Mouse (Mus musculus) embryonic stem cell, embryonic (primary cell): Measurements from ENCODE around the gene Mrpl24.

Experiments used
- CTCF ChIA-PET, 4 experiments: fragments of 300-600 bp in 2 of 4; fragments of 350-600 bp in 2 of 4; sonication (Branson Sonifier 250); formaldehyde crosslinking; loops; one replicate each; lab custom pipeline; 2022; ENCODE audit warnings: inconsistent platforms in 2 of 4; lab: Charles Lee
- POLR2A ChIA-PET, 4 experiments: fragments of 300-600 bp in 2 of 4; fragments of 350-600 bp in 2 of 4; sonication (Branson Sonifier 250); formaldehyde crosslinking; loops; one replicate each; lab custom pipeline; 2022; ENCODE audit warnings: antibody characterized with exemption in 4 of 4, inconsistent platforms in 1 of 4; lab: Charles Lee

Gene Mrpl24

DNA sequence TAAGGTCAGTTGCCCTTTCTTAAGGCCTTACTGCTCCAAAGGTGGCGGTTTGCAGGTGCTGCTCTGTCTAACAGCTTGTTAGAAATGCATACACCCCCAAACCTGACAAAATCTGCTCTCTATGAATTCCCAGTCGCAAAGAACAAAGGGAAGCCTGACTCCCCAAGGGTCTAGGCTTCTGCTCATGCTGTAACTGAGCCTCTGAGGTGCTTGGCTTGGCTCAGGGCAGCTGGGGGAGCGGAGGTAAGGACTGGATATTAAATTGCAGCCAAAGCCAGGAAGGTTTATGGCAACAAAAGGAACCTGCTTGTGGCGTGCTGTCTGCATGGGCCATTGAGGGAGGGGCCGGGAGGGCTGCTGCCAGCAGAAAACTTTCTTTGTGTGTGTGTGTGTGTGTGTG is 15.5 kb upstream of the Mrpl24 start:
- CTCF ChIA-PET, result interaction anchor here in 1 of 4 experiments (0.7 kb wide), 2 partner anchors 65 to 127 kb away, joined by 3 to 5 read pairs; no protein-coding TSS in a partner anchor
- POLR2A ChIA-PET, result interaction anchor here in 2 of 4 experiments (0.6 to 8.4 kb wide), 6 partner anchors 10 to 805 kb away, joined by 3 to 125 read pairs (median 3); partner anchors contain the start of genes Prcc (in 2 of the 2) and Mrpl24 (in 1 of the 2)

GRCm38 (mm10) chr3:87905880-87906485 is 13.3 kb upstream of the Mrpl24 start, which contains the start of gene Hdgf:
Gene Hdgf (plus strand): TSS chr3:87906321.
- ChIA-PET POLR2A (interaction anchor here (0.5 to 8.4 kb wide), 52 partner anchors 9 to 1006 kb away, joined by 3 to 231 read pairs (median 4); partner anchors contain the start of genes Nes (in 4 of the 4), Prcc (in 3 of the 4), Isg20l2 (in 2 of the 4) and Mrpl24 (in 2 of the 4)), CTCF (interaction anchor here in 2 of 4 experiments (0.7 to 2.0 kb wide), 6 partner anchors 11 to 83 kb away, joined by 3 to 7 read pairs (median 4); partner anchors contain the start of gene Prcc (in 1 of the 2))

- CTCF ChIA-PET, result interaction anchor here in 1 of 4 experiments (0.9 to 2.0 kb wide), 4 partner anchors 13 to 82 kb away, joined by 3 to 7 read pairs (median 5); partner anchors contain the start of gene Prcc
Measured at GRCm38 (mm10) chr3:87906601-87906980, 12.7 kb upstream of the Mrpl24 start.

GRCm38 (mm10) chr3:87906981-87907857 is 12.1 kb upstream of the Mrpl24 start:
- POLR2A ChIA-PET, result interaction anchor here in 3 of 4 experiments (0.5 to 8.4 kb wide), 23 partner anchors 9 to 1506 kb away, joined by 3 to 231 read pairs (median 7); partner anchors contain the start of genes Nes (in 3 of the 3), Prcc (in 3 of the 3), Mrpl24 (in 2 of the 3) and Isg20l2 (in 1 of the 3)
- CTCF ChIA-PET, result interaction anchor here in 1 of 4 experiments (0.7 to 2.0 kb wide), 3 partner anchors 22 to 165 kb away, joined by 3 to 7 read pairs (median 3); partner anchors contain the start of gene Prcc

More at GRCm38 (mm10) chr3:87906601-87906980, 12.7 kb upstream of the Mrpl24 start:
- POLR2A ChIA-PET, result interaction anchor here (0.5 to 8.4 kb wide), 33 partner anchors 8 to 1007 kb away, joined by 3 to 231 read pairs (median 4); partner anchors contain the start of genes Nes (in 4 of the 4), Prcc (in 3 of the 4), Isg20l2 (in 2 of the 4) and Mrpl24 (in 2 of the 4)

GRCm38 (mm10) chr3:87907906-87908305 is 11.4 kb upstream of the Mrpl24 start:
- ChIA-PET POLR2A (interaction anchor here in 3 of 4 experiments (1.0 to 8.4 kb wide), 12 partner anchors 10 to 85 kb away, joined by 4 to 231 read pairs (median 12); partner anchors contain the start of genes Prcc (in 3 of the 3), Isg20l2 (in 1 of the 3), Mrpl24 (in 1 of the 3) and Nes (in 1 of the 3)), CTCF (interaction anchor here in 1 of 4 experiments (1.0 kb wide), 1 partner anchor 165 kb away, joined by 3 read pairs; no protein-coding TSS in a partner anchor)

DNA sequence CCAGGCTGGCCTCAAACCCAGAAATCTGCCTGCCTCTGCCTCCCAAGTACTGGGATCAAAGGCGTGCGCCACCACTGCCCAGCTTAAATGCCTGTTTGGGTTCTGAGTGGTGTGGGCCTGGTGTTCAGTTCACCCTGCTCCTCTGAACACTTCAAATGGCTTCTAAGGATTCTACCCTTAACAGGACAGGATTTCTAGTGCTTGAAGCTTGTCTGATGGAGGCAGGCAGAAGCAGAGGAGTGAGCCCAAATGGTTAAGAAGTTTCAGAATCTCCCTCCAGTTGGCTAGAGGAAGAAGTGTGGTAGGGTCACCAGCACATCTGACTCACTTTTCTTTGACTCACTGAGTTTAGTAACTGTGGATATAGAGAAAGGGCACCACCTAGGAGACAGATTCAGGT is 9.9 kb upstream of the Mrpl24 start:
- ChIA-PET POLR2A (interaction anchor here (0.5 to 8.4 kb wide), 39 partner anchors 9 to 694 kb away, joined by 3 to 231 read pairs (median 6); partner anchors contain the start of genes Prcc (in 4 of the 4), Isg20l2 (in 3 of the 4), Rrnad1 (in 3 of the 4) and Mrpl24 (in 2 of the 4)), CTCF (interaction anchor here in 3 of 4 experiments (0.6 to 2.6 kb wide), 7 partner anchors 22 to 78 kb away, joined by 3 to 10 read pairs (median 4); partner anchors contain the start of gene Prcc (in 1 of the 3))

GRCm38 (mm10) chr3:87909874-87910273 is 9.4 kb upstream of the Mrpl24 start:
- ChIA-PET CTCF (interaction anchor here in 3 of 4 experiments (0.6 to 2.6 kb wide), 8 partner anchors 11 to 77 kb away, joined by 3 to 10 read pairs (median 4); partner anchors contain the start of gene Prcc (in 1 of the 3)), POLR2A (interaction anchor here (0.5 to 8.4 kb wide), 42 partner anchors 8 to 693 kb away, joined by 3 to 231 read pairs (median 4); partner anchors contain the start of genes Prcc (in 4 of the 4), Isg20l2 (in 3 of the 4), Mrpl24 (in 3 of the 4) and Rrnad1 (in 3 of the 4))

DNA sequence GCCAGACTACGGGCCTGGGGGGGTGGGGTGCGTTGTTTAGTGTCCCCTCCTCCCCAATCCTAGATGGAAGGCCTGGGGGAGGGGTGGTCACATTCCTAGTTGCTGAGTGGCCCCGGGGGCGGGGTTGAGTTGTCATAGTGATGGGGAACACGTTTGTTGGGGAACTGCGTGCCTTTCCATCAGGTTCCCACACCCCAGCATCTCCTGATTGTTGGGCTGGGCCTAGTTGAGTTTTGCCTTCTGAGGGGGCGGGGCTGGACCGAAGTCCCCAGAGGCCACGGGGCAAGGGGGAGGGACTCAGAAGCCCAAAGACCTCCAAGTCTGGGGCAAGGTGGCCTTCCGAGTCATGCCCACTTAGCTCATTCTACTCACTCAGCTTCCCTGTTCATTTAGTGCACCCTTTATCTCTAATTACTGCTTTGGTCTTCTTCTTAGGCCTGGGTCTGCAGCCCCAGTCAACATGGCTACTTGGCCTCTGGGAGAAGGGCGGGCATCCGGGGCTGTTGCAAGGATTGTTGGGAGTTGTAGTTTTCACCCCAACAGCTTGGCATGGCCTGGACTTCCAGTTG is 8.6 kb upstream of the Mrpl24 start:
- POLR2A ChIA-PET, result interaction anchor here (0.5 to 8.4 kb wide), 41 partner anchors 7 to 666 kb away, joined by 3 to 231 read pairs (median 4); partner anchors contain the start of genes Prcc (in 4 of the 4), Isg20l2 (in 3 of the 4), Mrpl24 (in 3 of the 4) and Rrnad1 (in 3 of the 4)
- CTCF ChIA-PET, result interaction anchor here in 3 of 4 experiments (0.9 to 2.6 kb wide), 6 partner anchors 10 to 76 kb away, joined by 3 to 10 read pairs (median 4); partner anchors contain the start of gene Prcc (in 1 of the 3)

DNA sequence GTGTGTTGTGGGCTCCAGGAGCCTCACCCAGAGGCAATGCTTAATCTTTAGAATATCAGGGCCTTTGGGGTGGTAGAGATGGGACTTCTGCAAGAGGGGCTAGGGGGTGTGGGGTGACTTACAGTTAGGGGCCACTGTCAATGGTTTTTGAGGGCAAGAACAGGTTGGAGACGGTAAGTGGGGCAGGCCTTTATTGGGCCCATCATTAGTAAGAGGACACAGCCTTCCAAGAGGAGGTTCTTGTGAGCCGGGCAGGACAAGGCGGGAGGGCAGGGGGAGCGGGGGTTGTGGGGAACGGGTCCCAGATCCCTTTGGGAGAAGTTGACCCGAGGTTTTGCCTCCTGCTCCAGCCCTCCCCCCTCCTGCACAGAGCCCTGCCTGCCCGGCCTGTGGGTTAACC is 5.8 kb upstream of the Mrpl24 start:
- ChIA-PET CTCF (no interaction called here), POLR2A (interaction anchor here in 2 of 4 experiments (1.4 to 7.7 kb wide), 2 partner anchors 28 to 29 kb away, joined by 3 to 46 read pairs; partner anchors contain the start of gene Prcc (in 1 of the 2))

DNA sequence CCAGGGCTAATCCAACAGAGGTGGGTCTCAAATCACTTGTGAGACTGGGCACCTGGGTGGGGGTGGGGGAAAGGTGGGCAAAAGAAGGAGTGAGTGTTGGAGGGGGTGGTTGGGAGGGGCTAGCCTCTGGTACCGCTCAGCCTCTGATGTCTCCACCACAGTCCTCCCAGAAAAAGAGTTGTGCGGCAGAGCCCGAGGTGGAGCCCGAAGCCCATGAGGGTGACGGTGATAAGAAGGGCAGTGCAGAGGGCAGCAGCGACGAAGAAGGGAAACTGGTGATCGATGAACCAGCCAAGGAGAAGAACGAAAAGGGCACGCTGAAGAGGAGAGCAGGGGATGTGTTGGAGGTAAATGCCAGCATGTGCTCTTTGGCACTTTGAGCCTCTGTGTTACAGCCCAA is 5.4 kb upstream of the Mrpl24 start:
- POLR2A ChIA-PET, result interaction anchor here in 3 of 4 experiments (0.5 to 8.0 kb wide), 9 partner anchors 6 to 102 kb away, joined by 3 to 125 read pairs (median 3); partner anchors contain the start of genes Hdgf (in 1 of the 3) and Prcc (in 1 of the 3)

GRCm38 (mm10) chr3:87916990-87917389 is 2.3 kb upstream of the Mrpl24 start:
- CTCF ChIA-PET, result interaction anchor here in 2 of 4 experiments (0.7 to 1.1 kb wide), 2 partner anchors 11 to 30 kb away, joined by 3 to 4 read pairs; partner anchors contain the start of gene Hdgf (in 1 of the 2)
- POLR2A ChIA-PET, result interaction anchor here in 3 of 4 experiments (0.8 to 8.2 kb wide), 11 partner anchors 8 to 43 kb away, joined by 3 to 125 read pairs (median 9); partner anchors contain the start of genes Hdgf (in 2 of the 3), Prcc (in 2 of the 3), Crabp2 (in 1 of the 3) and Isg20l2 (in 1 of the 3)

More for the DNA sequence above, 5.4 kb upstream of the Mrpl24 start:
- CTCF ChIA-PET, result no interaction called here

GRCm38 (mm10) chr3:87918551-87918950 is 755 bp upstream of the Mrpl24 start:
- CTCF ChIA-PET, result interaction anchor here in 3 of 4 experiments (0.6 to 1.2 kb wide), 5 partner anchors 33 to 153 kb away, joined by 3 to 5 read pairs (median 4); partner anchors contain the start of gene Prcc (in 1 of the 3)
- POLR2A ChIA-PET, result interaction anchor here (0.6 to 8.2 kb wide), 28 partner anchors 8 to 379 kb away, joined by 3 to 125 read pairs (median 4); partner anchors contain the start of genes Hdgf (in 3 of the 4), Prcc (in 3 of the 4), Isg20l2 (in 2 of the 4) and Rrnad1 (in 2 of the 4)

DNA sequence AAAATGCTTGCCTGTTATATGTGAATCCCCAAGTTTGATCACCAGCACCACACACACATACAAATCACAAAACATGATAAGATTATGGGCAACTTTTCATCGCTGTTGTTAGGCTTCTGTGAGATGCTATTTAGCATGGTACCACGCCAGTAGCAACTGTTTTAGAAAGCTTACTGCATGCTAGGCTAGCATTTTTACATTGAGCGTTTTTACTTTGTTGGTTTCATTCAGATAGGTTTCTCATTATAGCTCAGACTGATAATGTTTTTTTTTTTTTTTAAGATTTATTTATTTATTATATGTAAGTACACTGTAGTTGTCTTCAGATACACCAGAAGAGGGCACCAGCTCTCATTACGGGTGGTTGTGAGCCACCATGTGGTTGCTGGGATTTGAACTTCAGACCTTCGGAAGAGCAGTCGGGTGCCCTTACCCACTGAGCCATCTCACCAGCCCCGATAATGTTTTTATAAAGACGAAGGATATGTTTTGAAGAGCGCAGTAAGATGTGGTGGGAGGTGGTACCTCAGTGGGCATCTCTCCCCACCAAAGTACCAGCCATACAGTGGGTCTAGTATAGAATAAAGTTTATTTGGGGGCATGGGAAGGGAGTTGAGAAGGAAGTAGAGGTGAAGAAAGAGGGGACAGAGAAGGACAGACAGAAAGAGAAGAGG is 1.1 kb downstream of the Mrpl24 start:
- POLR2A ChIA-PET, result interaction anchor here in 3 of 4 experiments (0.6 to 8.2 kb wide), 26 partner anchors 8 to 783 kb away, joined by 3 to 125 read pairs (median 6); partner anchors contain the start of genes Prcc (in 3 of the 3), Hdgf (in 2 of the 3), Isg20l2 (in 2 of the 3) and Rrnad1 (in 2 of the 3)
- CTCF ChIA-PET, result interaction anchor here in 3 of 4 experiments (0.7 to 1.4 kb wide), 8 partner anchors 9 to 440 kb away, joined by 3 to 9 read pairs (median 3); partner anchors contain the start of genes Isg20l2 (in 1 of the 3), Prcc (in 1 of the 3) and Rrnad1 (in 1 of the 3)

- ChIA-PET POLR2A (interaction anchor here (0.6 to 3.8 kb wide), 29 partner anchors 8 to 422 kb away, joined by 3 to 18 read pairs (median 4); partner anchors contain the start of genes Hdgf (in 2 of the 4), Prcc (in 2 of the 4), Bcan (in 1 of the 4) and Cct3 (in 1 of the 4)), CTCF (interaction anchor here in 2 of 4 experiments (0.7 to 1.7 kb wide), 3 partner anchors 11 to 46 kb away, joined by 3 to 6 read pairs (median 6); partner anchors contain the start of genes Nes (in 1 of the 2) and Prcc (in 1 of the 2))
Measured at GRCm38 (mm10) chr3:87924996-87925395, 5.7 kb downstream of the Mrpl24 start.
